Mouse (Mus musculus): ENCODE data around the gene Tex48.

Gene Tex48

GRCm38 (mm10) chr4:63594459-63595110 lies 27.6 kb downstream of the Tex48 start:
- DNase-seq = peak in 1 of 2 experiments; percentile 12

GRCm38 (mm10) chr4:63590538-63590937 lies 31.7 kb downstream of the Tex48 start:
- no peak for DNase-seq

- DNase-seq = no peak
Observed at GRCm38 (mm10) chr4:63589987-63590386, 32.2 kb downstream of the Tex48 start.

- no peak for DNase-seq
Observed at GRCm38 (mm10) chr4:63586240-63586639, 36.0 kb downstream of the Tex48 start.

- no peak for DNase-seq
Observed at GRCm38 (mm10) chr4:63585216-63585615, 37.0 kb downstream of the Tex48 start.

- DNase-seq = no peak
Observed at GRCm38 (mm10) chr4:63582580-63582979, 39.6 kb downstream of the Tex48 start.

GRCm38 (mm10) chr4:63580078-63580477 lies 42.1 kb downstream of the Tex48 start:
- no peak for DNase-seq

GRCm38 (mm10) chr4:63579649-63580048 lies 42.6 kb downstream of the Tex48 start:
- DNase-seq = no peak

- no peak for DNase-seq
Observed at GRCm38 (mm10) chr4:63572621-63573020, 49.6 kb downstream of the Tex48 start.

GRCm38 (mm10) chr4:63570208-63570781 lies 51.9 kb downstream of the Tex48 start:
- no peak for DNase-seq

- no peak for DNase-seq
Observed at GRCm38 (mm10) chr4:63569322-63569721, 52.9 kb downstream of the Tex48 start.

- DNase-seq = no peak
Observed at GRCm38 (mm10) chr4:63567712-63568390, 54.4 kb downstream of the Tex48 start.

- DNase-seq = no peak
Observed at GRCm38 (mm10) chr4:63562742-63563141, 59.5 kb downstream of the Tex48 start.

- DNase-seq = peak; percentile 47 to 75
Observed at GRCm38 (mm10) chr4:63561861-63562675, 60.2 kb downstream of the Tex48 start.

- DNase-seq = no peak
Observed at GRCm38 (mm10) chr4:63560079-63560478, 62.1 kb downstream of the Tex48 start.

GRCm38 (mm10) chr4:63559127-63559697 lies 63.0 kb downstream of the Tex48 start:
- DNase-seq = no peak

GRCm38 (mm10) chr4:63558407-63559081 lies 63.7 kb downstream of the Tex48 start, which contains the start of gene Tmem268:
Tmem268 (plus strand) TSS chr4:63558781.
- peak; percentile 65 to 87 for DNase-seq

GRCm38 (mm10) chr4:63557124-63558059 lies 64.8 kb downstream of the Tex48 start:
- DNase-seq = peak; percentile 50 to 62
